Mouse (Mus musculus) gastrocnemius, adult 18-20 months (tissue): ENCODE measurements around the gene Cntrl. TPM values are rescaled to one million over a fixed set of nuclear protein-coding genes. Genes with fewer than 3 reads are reported as not detected.

Experiments
- DNase-seq: peaks from one replicate; pipeline ENCODE4 v3.0.0; 2021; ENCODE audit warnings: low spot score
- total RNA-seq, 2 experiments: library from RNA; stranded (reverse); gene quantifications; 2 replicates each; pipeline ENCODE4 v1.2.3; 2021

Cntrl gene
- total RNA-seq, 2 experiments from 2014 or later, result 4.3 to 5.4 TPM

- DNase-seq, result no peak
These were observed 63.0 kb downstream of the Cntrl start for GRCm38 (mm10) chr2:35172246-35172645.

GRCm38 (mm10) chr2:35173666-35174065 lies 64.4 kb downstream of the Cntrl start:
- DNase-seq, result no peak

- DNase-seq, result no peak
These were observed 64.8 kb downstream of the Cntrl start for GRCm38 (mm10) chr2:35174100-35174499.

- DNase-seq, result no peak
These were observed 66.2 kb downstream of the Cntrl start for GRCm38 (mm10) chr2:35175281-35176065.

- no peak for DNase-seq
These were observed 68.9 kb downstream of the Cntrl start for GRCm38 (mm10) chr2:35178153-35178552.

DNA sequence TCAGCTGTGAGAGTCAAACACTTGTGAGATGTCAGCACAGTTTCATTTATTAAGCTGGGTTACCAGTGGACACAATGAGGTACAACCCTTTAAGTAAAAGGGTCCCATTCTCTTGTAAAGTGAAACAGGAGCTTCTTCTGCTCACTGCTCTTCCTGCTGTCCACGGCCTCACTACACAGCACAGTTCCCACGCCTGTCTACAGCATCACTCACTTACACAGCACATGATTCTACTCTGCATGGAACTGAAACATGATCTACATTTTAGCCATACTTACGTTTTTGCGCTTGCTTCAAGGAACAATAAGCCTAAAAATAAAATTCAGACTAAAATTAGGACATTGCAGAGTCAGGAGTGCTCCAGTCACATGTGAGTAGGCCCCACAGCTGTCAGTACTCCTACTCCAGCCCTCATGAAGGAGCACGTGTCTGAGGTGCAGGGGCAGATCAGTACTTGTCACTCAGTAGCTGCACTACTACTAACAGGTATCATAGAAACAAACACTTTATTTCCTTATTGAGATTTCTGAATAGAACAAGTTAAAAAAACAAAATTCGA lies 73.9 kb downstream of the Cntrl start:
- no peak for DNase-seq

DNA sequence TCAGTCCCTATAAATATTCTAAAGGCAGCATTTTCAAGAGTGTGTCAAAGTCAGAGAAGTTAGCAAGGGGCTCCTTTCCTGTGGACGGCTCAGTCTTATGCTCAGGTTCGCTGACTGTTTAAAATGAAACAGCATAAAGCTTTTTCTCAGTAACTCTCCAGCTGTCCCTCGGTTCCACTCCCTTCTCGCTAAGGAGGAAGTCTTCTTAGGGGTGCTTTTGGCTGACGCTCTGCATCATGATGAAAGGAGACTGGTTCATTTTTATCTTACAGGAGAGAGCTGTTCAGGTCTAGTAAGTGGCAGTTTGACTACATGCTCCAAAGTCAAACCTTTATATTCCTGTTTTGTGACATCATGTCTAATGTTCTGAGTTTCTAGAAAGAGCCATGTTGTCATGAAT lies 79.6 kb downstream of the Cntrl start:
- DNase-seq, result no peak

GRCm38 (mm10) chr2:35193976-35194375 lies 84.7 kb downstream of the Cntrl start:
- DNase-seq, result no peak

DNA sequence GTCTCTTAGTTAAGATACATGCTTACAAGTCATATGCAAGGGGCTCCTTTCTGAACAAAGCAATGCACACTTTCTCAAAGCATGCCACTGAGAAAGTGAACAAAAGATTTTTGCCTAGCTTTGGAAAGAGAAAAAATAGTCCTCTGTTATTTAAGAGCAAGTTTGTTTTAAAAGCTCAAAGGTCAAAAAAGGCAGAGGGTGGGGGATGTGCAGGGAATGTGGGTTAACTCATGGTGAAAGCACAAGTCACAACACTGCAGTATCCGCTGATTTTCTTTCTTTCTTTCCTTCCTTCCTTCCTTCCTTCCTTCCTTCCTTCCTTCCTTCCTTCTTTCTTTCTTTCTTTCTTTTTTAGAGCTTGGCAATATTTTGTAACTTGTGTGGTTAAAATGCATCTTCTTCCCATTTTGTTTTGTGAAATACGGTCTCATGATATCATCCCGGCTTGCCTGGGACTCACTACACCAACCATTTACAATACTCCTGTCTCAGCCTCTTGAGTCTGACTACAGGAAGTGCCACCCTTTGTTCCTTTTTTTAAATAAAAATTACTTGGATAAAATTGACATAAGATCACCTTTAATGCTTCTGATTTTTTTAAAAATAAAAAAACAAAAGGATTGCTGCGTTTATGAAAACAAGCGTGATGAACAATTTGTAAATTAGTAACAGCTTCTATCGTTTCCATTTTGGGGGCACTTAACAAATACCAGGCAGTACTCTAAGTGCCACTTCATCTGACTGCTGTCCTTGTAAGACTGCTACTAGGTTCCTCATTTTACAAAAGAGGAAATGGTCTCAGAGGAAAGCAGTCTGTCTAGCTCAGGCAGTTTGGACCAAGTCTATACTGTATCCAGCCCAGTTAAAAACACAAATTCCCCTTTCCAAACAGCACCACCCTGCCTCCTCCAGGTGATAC lies 86.6 kb downstream of the Cntrl start:
- DNase-seq, result no peak

GRCm38 (mm10) chr2:35199541-35199940 lies 90.2 kb downstream of the Cntrl start:
- DNase-seq, result no peak

DNA sequence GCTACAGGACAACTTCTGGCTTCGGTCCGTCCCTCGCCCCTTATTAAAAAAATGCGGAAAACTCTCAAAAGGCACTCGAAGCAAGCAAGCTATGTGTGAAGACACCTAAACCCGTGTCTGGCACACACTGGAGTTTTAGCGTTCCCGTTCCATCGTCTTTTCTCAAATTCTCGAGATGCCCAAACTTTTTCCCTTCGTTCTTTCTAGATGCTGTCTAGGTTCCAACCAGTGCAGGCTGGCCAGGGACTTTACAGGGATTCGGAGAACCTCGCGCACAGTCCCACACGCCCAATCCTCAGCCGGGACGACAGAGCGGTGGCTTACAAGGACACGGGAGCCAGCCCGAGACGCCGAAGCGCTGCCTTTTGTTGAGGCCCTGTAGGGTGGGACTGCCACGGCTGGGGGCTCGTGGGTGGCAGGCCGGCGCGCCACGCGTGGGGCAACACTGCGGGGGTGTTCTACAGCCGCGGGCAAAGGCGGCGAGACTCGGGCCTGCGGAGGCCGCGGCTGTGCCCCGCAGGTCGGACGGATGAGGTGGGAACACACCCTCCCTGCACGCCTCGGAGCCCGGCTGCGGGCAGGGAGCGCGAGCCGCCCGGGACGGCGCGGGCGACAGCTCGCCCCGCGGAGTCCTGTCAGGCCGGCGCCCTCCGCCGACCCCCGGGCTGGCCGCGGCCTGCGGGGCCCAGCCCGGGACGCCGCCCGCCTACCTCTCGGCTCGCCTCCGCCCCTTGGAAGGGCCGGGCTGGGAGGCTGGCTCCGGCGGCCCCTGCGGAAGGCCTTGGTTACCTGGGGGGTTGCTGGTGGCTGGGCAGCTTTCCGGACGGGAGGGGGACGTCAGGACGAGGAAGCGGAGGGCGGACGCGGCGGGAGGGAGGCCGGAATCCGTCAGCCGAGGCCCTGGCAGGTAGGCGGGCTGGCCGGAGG lies 90.9 kb downstream of the Cntrl start:
- DNase-seq, result peak; percentile 24

DNA sequence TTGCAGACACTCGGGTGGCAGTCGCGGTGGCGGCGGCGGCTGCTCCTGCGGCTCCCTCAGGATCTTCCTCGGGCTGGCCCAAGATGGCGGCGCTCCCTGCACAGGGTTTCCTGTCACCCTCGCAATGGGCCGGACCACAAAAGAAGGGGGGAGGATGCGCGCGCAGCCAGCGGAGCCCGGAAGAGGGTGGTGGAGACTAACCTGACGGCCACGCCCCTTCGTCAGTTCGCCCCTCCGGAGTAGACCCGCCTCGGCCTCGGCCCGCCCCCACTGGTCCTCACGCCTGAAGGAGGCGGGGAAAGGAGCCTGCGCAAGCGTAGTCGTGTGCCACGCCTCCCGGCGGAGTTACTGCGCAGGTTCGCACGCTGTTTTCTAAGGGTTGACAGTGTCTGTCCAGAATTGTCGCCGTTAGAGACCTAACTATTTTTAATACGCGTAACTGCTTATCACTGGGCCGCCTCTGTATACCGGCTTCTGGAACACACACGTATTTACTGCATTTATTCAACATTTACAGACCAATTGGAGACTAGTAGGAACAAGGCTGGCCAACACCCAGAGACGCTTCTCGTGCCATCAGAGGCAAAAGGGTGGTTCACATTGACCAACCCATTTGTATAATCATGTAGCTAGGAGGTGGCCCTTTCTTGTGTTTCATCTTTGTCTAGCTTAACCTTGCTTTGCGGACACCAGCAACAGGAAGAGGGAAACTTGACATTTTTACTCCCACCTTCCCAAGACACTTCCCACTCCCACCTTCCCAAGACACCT lies 91.8 kb downstream of the Cntrl start, which contains the start of gene Rab14:
Rab14 (minus strand) TSS at position 223 of the 771 bp plus-strand sequence.
- peak; percentile 100 for DNase-seq

DNA sequence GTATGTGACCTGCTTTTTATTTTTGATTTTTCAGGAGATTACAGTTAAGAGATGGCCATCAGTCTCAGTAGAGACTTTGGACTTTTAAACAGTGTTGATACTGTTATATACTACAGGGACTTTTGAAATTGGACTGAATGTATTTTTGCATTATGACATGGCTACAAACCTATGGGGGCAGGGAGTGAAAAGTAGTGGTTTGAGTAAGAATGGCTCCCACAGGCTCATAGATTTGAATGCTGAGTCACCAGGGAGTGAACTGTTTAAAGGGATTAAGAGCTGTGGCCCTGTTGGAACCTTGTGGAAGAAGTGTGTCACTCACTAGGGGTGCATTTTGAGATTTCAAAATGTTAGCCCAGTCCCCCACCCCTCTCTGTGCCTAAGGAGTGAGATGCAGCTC lies 94.4 kb downstream of the Cntrl start:
- no peak for DNase-seq

DNA sequence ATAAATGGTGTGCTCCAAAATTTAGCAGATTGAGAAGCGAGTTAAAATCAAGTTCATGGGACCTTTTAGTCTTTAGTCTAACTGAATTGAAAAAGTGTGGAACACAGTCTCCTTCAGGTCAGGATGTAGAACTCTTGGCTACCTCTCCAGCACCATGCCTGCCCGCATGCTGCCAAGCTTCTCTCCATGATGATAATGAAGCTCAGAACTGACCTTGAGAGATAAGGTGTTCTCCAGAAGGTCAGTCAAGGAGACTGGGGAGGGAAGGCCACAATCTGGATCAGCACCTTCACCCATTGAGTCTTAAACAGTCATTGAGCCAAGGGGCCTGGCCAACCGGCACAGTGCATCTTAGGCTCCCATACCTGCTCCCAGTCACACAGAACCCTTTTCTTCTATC lies 97.5 kb downstream of the Cntrl start:
- no peak for DNase-seq

- DNase-seq, result no peak
These were observed 98.8 kb downstream of the Cntrl start for GRCm38 (mm10) chr2:35208054-35208453.

GRCm38 (mm10) chr2:35208931-35209665 lies 99.8 kb downstream of the Cntrl start:
- DNase-seq, result no peak

DNA sequence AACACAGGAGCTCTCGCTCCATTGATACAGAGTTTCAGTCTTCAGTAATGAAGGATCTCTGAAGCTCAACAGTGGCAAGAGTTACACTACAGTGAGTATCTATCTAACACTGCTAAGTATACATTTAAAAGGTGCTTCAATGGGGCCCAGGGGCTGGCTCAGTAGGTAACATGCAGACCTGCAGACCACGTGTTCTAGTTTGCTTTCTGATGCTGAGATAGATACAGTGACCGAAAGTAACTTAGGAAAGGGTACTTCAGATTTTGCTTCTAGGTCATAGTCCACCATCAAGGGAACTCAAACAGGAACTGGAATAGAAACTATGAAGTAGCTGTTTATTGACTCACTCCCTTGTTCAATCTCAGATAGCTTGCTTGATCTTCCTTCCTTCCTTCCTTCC lies 102.4 kb downstream of the Cntrl start:
- DNase-seq, result no peak

DNA sequence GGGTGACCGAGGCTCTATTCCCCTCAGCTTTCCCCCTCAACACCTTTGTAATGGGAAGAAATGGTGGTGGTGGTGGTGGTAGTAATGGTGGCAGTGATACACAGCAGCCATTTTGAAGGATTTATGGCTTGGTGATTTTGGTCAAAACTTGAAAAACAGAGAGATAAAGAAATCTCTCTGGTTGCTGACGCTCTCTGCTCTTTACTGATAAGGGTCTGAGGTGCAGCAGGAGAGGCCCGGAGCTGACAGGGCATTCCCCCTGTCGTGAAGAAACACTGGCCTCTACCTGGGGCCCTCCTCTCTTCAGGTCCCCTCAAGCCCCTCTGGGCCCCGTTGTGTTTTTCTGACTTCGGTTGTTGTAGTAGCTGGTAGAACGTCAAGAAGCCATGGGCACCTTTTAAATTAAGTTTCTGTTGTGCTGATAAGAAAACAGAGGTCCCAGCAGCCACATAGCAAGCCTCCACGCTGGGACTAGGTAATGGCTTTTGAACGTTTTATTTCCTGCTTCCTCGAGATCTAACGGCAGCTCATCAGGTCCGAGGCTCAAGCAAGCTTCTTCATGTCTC lies 104.1 kb downstream of the Cntrl start:
- DNase-seq, result no peak

DNA sequence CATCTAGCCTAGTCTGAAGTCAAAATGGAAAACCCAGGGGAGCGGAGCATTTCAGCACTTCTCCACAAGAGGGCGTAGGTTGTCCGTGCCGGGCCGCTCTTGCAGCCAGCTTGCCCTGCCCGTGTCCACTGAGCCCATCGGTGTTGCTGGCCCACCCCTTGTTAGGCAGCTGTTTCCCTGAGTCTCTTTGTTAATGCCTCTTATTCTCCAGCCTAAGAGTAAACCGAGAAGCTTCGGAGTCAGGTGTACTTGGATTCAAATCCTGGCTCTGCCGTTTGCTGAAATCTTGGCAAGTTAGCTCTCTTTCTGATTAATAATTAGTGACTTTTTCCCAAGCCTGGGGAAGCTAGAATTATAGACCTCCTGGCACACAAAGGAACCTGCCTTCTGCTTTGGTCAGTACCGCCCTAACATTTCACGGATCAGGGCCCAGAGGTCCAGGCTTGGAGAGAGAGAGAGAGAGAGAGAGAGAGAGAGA lies 105.6 kb downstream of the Cntrl start:
- DNase-seq, result peak; percentile 85
